Mouse (Mus musculus) lung, embryonic 16.5 days (tissue): ENCODE data around the gene Renbp. TPM values are rescaled to one million over a fixed set of nuclear protein-coding genes. Genes with fewer than 3 reads are reported as not detected.
A peak's percentile ranks its signal among the peaks of the same experiment; 100 is the strongest.

Experiments used
- ATAC-seq: fragments of 200-750 bp; cut with Nextera tagmentation; 2 replicates; pipeline ENCODE4 v1.8.0; 2017; ENCODE audit warnings: low read depth, mild to moderate bottlenecking, moderate library complexity
- H3K27ac ChIP-seq: fragments of 300-500 bp; sonication (generic); 2 replicates; pipeline ENCODE4 v1.5.1; 2014; ENCODE audit warnings: mild to moderate bottlenecking, control low read depth, low read length
- H3K27me3 ChIP-seq: fragments of 300-500 bp; sonication (generic); 2 replicates; pipeline ENCODE4 v1.6.1; 2014; ENCODE audit warnings: low read depth, low read length, mixed read lengths; ENCODE audit not compliant: control insufficient read depth, insufficient read depth
- H3K36me3 ChIP-seq: fragments of 300-500 bp; sonication (generic); 2 replicates; pipeline ENCODE4 v1.6.1; 2014; ENCODE audit warnings: low read length; ENCODE audit not compliant: control insufficient read depth, insufficient read depth
- H3K4me1 ChIP-seq: fragments of 300-500 bp; sonication (generic); replicated peaks from 2 replicates; pipeline ENCODE4 v1.6.1; 2014; ENCODE audit warnings: low read length, mixed read lengths; ENCODE audit not compliant: control insufficient read depth, insufficient read depth
- H3K4me2 ChIP-seq: fragments of 300-500 bp; sonication (generic); 2 replicates; pipeline ENCODE4 v1.6.1; 2014; ENCODE audit warnings: low read depth, low read length, control low read depth
- H3K4me3 ChIP-seq: fragments of 300-500 bp; sonication (generic); 2 replicates; pipeline ENCODE4 v1.5.1; 2014; ENCODE audit warnings: mild to moderate bottlenecking, low read length, control low read depth
- H3K9ac ChIP-seq: fragments of 300-500 bp; sonication (generic); 2 replicates; pipeline ENCODE4 v1.6.1; 2014; ENCODE audit warnings: low read length, control low read depth
- H3K9me3 ChIP-seq: fragments of 300-500 bp; sonication (generic); 2 replicates; pipeline ENCODE4 v1.6.1; 2016; ENCODE audit warnings: low read length; ENCODE audit not compliant: control insufficient read depth
- WGBS: fragments of 180-500 bp; shearing (Covaris S2); extraction: QIAGEN DNeasy Blood & Tissue Kit; methylation state at CpG from one replicate; pipeline ENCODE4 v1.1.7; 2014; 5-methylcytosine and 5-hydroxymethylcytosine counted together
- polyA plus RNA-seq: library from polyadenylated mRNA; unstranded; fragments of >200 nt; fragmentation: Nextera tagmentation; extraction: Ambion mirVana; gene quantifications from 2 replicates; pipeline ENCODE4 v1.2.1, GENCODE M21; 2015

Gene Renbp
- polyA plus RNA-seq, 1 experiment from 2014 or later, result 43.9 TPM

DNA sequence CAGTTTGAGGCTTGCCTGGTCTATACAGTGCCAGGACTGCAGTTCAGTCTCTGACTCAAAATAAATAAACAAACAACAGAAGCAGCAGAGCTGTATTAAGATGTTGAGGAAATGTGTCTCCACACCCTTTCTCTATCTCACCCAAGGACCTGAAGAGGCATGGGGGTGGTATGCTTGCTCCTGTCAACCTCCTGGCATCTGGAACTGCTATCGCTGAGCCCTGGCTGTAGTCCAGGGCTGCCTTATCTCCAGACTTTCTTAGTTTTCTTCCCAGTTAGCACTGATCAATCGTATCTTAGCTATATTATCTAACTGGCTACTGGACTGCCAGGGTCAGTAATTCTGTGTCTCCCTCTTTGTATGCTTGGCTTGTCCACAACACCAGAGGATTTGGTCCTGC, 11.2 kb upstream of the Renbp start:
- H3K9me3 ChIP-seq, result no peaks in the 10 kb centered on the region
- no peak overlapping the region for H3K9ac ChIP-seq
- no peak for ATAC-seq
- no peaks in the 10 kb centered on the region for H3K4me1 ChIP-seq
- no peak overlapping the region for H3K4me3 ChIP-seq
- H3K27ac ChIP-seq, result no peak overlapping the region
- H3K27me3 ChIP-seq, result no peaks in the 10 kb centered on the region
- 78% methylated on average over 2 of the region's 2 CpGs for WGBS
- no peak overlapping the region for H3K4me2 ChIP-seq
- peaks cover 18% of the 10 kb centered on the region for H3K36me3 ChIP-seq

DNA sequence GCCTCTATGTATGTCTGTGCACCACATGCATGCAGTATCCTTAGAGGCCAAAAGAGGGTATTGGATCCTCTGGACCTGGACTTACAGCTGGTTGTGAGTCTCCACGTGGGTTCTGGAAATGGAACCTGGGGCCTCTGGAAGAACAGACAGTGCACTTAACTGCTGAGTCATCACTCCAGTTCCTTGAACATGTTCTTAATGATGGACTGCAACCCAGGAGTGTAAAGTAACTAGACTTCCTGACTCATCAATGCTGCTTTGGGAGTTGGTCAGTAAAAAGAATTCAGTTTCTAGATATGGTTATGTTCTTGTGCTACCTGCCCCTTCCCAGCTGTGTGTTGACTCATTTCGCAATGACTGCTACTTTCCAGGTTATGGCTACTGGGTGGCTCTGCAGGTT, 1.2 kb upstream of the Renbp start:
- Histone ChIP-seq H3K9me3 (no peaks in the 10 kb centered on the region), H3K4me1 (no peaks in the 10 kb centered on the region), H3K27me3 (no peaks in the 10 kb centered on the region), H3K27ac (no peak overlapping the region), H3K36me3 (no peaks in the 10 kb centered on the region), H3K9ac (no peak overlapping the region), H3K4me2 (no peak overlapping the region), H3K4me3 (no peak overlapping the region)
- 65% methylated on average over 2 of the region's 2 CpGs for WGBS
- ATAC-seq, result no peak

DNA sequence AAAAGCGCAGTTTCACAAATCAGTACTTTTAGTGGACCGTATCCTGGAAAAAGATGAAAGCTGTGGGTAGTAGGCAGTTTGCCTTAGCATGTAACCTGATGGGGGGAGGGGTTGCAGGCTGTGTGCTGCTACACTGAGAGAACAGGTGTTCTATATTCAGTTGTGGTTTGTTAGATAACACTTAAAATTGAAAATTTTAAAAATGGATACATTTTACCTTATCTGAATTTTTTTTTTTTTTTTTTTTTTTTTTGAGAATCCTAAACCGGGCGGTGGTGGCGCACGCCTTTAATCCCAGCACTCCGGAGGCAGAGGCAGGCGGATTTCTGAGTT, 8.1 kb downstream of the Renbp start:
- WGBS, result 68% methylated on average over 8 of the region's 8 CpGs

GRCm38 (mm10) chrX:73921823-73922549, 8.7 kb downstream of the Renbp start, which contains the start of the genes Arhgap4 and Naa10:
Arhgap4 (minus strand) TSS chrX:73921870.
Naa10 (minus strand) TSS chrX:73921944.
- Histone ChIP-seq H3K36me3 (no peaks in the 10 kb centered on the region), H3K9ac (peak within 1 kb of the TSS; percentile 74), H3K4me3 (peak within 1 kb of the TSS; percentile 67), H3K27ac (peak within 1 kb of the TSS; percentile 80), H3K27me3 (no peaks in the 10 kb centered on the region), H3K4me1 (no peaks in the 10 kb centered on the region), H3K9me3 (no peaks in the 10 kb centered on the region), H3K4me2 (peak within 1 kb of the TSS; percentile 68)
- 9% methylated on average over 41 of the region's 43 CpGs for WGBS
- peak; percentile 98 for ATAC-seq

More for the DNA sequence above, 8.1 kb downstream of the Renbp start:
- no peak overlapping the region for H3K27ac ChIP-seq
- no peaks in the 10 kb centered on the region for H3K4me1 ChIP-seq
- H3K9me3 ChIP-seq, result no peaks in the 10 kb centered on the region
- H3K9ac ChIP-seq, result peak overlapping the region; percentile 73
- H3K4me2 ChIP-seq, result peak overlapping the region; percentile 68
- no peaks in the 10 kb centered on the region for H3K27me3 ChIP-seq
- ATAC-seq, result no peak
- H3K4me3 ChIP-seq, result peak overlapping the region; percentile 67
- no peaks in the 10 kb centered on the region for H3K36me3 ChIP-seq

- peak overlapping the region; percentile 74 for H3K9ac ChIP-seq
- no peaks in the 10 kb centered on the region for H3K9me3 ChIP-seq
- H3K27me3 ChIP-seq, result no peaks in the 10 kb centered on the region
- H3K27ac ChIP-seq, result peak overlapping the region; percentile 80
- peak overlapping the region; percentile 68 for H3K4me2 ChIP-seq
- WGBS, result 22% methylated on average over 34 of the region's 34 CpGs
- no peaks in the 10 kb centered on the region for H3K36me3 ChIP-seq
- H3K4me1 ChIP-seq, result no peaks in the 10 kb centered on the region
- ATAC-seq, result peak; percentile 44
- H3K4me3 ChIP-seq, result peak overlapping the region; percentile 67
These were observed 9.3 kb downstream of the Renbp start for GRCm38 (mm10) chrX:73921285-73921822.

- H3K9me3 ChIP-seq, result no peaks in the 10 kb centered on the region
- no peaks in the 10 kb centered on the region for H3K36me3 ChIP-seq
- no peak for ATAC-seq
- 82% methylated on average over 5 of the region's 5 CpGs for WGBS
- no peak overlapping the region for H3K27ac ChIP-seq
- H3K9ac ChIP-seq, result no peak overlapping the region
- no peaks in the 10 kb centered on the region for H3K4me1 ChIP-seq
- no peak overlapping the region for H3K4me3 ChIP-seq
- no peaks in the 10 kb centered on the region for H3K27me3 ChIP-seq
- no peak overlapping the region for H3K4me2 ChIP-seq
These were observed 12.0 kb downstream of the Renbp start for GRCm38 (mm10) chrX:73918631-73919030.

DNA sequence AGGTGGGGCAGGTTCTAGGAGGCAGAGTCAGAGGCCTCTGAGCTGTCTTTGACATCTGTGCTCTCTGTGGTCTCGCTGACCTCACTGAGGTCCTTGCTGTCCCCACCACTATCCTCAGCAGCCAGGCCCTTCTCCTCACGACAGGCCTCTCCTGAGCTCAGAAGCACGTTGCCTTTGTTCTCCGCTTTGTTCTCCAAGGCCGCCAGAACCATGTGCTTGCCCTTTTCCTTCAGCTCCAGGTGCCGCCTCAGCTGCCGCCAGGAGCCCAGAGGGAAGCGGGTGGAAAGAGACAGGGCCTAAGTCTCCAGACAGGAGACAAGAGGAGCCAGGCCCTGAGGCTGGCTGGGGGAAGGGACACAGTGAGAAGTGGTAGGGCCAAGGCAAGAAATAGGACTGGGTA, 13.7 kb downstream of the Renbp start:
- H3K27me3 ChIP-seq, result no peaks in the 10 kb centered on the region
- no peaks in the 10 kb centered on the region for H3K36me3 ChIP-seq
- H3K9me3 ChIP-seq, result no peaks in the 10 kb centered on the region
- whole genome bisulfite sequencing, result 84% methylated on average over 8 of the region's 8 CpGs
- H3K4me3 ChIP-seq, result no peak overlapping the region
- ATAC-seq, result no peak
- no peak overlapping the region for H3K4me2 ChIP-seq
- no peaks in the 10 kb centered on the region for H3K4me1 ChIP-seq
- no peak overlapping the region for H3K9ac ChIP-seq
- H3K27ac ChIP-seq, result no peak overlapping the region

DNA sequence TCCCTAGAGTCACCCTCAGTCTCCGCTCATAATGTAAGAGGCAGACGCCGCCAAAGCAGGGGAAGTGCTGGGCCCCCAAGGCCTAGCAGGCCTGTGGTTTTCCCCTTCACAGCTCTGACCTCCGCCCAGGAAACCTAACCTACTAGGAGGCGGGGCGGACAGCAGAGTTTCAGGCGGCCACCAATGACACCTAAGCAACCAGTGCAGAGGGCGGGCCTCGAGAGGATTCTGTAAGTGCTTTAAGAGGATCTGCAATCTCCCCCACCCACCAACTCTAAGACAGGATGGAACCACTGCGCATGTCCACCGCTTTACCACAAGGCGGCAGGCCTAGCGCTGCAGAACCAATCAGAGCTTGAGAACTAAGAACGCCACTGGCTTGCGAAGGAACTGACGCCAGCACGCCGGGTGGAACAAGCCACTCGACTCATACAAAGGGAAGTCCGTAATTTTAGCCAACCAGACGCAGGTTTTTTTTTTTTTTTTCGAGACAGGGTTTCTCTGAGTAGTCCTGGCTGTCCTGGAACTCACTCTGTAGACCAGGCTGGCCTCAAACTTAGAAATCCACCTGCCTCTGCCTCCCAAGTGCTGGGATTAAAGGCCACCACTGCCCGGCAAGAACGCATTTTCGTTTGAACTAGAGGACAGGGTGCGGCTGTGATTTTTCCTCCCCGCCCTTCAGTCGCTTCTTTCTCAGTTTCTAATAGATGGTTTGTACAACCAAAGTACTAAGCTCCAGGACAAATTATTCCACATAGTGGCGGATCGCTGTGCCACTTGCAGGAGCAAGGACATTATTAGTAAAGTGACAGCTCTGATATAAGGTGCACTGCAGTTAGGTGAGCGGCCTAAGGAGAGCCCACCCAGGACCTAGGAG, 15.6 kb downstream of the Renbp start:
- Histone ChIP-seq H3K36me3 (no peaks in the 10 kb centered on the region), H3K9ac (peak overlapping the region; percentile 39; the same call in 1 of the 2 replicates), H3K9me3 (no peaks in the 10 kb centered on the region), H3K27me3 (no peaks in the 10 kb centered on the region), H3K27ac (peak overlapping the region; percentile 65), H3K4me2 (peak overlapping the region; percentile 48), H3K4me3 (peak overlapping the region; percentile 34), H3K4me1 (no peaks in the 10 kb centered on the region)
- WGBS, result 20% methylated on average over 31 of the region's 31 CpGs
- ATAC-seq, result peak; percentile 99

DNA sequence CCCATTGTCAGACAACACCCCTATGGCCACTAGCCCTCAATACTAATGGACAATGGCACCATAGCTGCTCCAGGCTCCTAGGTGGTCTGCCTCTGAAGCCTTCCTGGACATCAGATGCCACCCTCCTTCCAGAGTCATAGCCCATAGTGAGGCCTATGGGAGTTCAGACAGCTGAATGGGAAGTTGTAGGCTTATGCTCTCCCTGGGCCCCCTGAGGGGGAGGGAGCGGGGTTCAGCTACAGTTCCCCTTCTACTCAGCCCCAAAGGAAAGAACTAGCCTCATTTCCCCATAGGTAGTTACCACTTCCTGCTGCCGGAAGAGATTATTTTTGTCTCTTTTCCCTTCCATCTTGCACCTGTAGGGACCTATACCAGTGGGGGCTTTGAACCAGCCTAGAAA, 19.1 kb downstream of the Renbp start:
- no peak overlapping the region for H3K9ac ChIP-seq
- H3K27me3 ChIP-seq, result no peaks in the 10 kb centered on the region
- no peak for ATAC-seq
- H3K36me3 ChIP-seq, result no peaks in the 10 kb centered on the region
- no peaks in the 10 kb centered on the region for H3K4me1 ChIP-seq
- H3K27ac ChIP-seq, result no peak overlapping the region
- H3K4me2 ChIP-seq, result peak overlapping the region; percentile 40; the same call in 1 of the 2 replicates
- H3K4me3 ChIP-seq, result no peak overlapping the region
- 69% methylated on average over 2 of the region's 2 CpGs for WGBS
- H3K9me3 ChIP-seq, result no peaks in the 10 kb centered on the region
